Mouse (Mus musculus) hindbrain, embryonic 13.5 days (tissue): ENCODE measurements around the gene Olfr524. TPM values are rescaled to one million over a fixed set of nuclear protein-coding genes. Genes with fewer than 3 reads are reported as not detected.

Source experiments
- polyA plus RNA-seq: library from polyadenylated mRNA; unstranded; fragments of >200 nt; fragmentation: Nextera tagmentation; extraction: Ambion mirVana; gene quantifications from 2 replicates; pipeline ENCODE4 v1.2.1, GENCODE M21; 2015

The Olfr524 gene
- polyA plus RNA-seq, 1 experiment from 2014 or later, result not detected

Other genes with a start within 250 kb of the Olfr524 start
- gene 6430531B16Rik, start 227.2 kb downstream of the Olfr524 start, polyA plus RNA-seq, result 0.91 and 1.2 TPM in 2 replicates
- gene Adam8, start 213.4 kb downstream of the Olfr524 start, polyA plus RNA-seq, result 3.9 and 5.3 TPM in 2 replicates
- 52.5 and 54.2 TPM in 2 replicates for gene Zfp511, start 169.6 kb downstream of the Olfr524 start, polyA plus RNA-seq
- gene Tubgcp2, start 169.3 kb downstream of the Olfr524 start, polyA plus RNA-seq, result 55.8 and 60.9 TPM in 2 replicates
- 16.5 and 28.5 TPM in 2 replicates for gene Msx3, start 156.9 kb downstream of the Olfr524 start, polyA plus RNA-seq
- gene Caly, start 123.4 kb downstream of the Olfr524 start, polyA plus RNA-seq, result 104 and 105 TPM in 2 replicates
- gene Prap1, start 112.6 kb downstream of the Olfr524 start, polyA plus RNA-seq, result not detected in 2 replicates
- 27.9 and 30.4 TPM in 2 replicates for gene Fuom, start 103.5 kb downstream of the Olfr524 start, polyA plus RNA-seq
- gene Paox, start 90.2 kb downstream of the Olfr524 start, polyA plus RNA-seq, result 10.0 and 11.8 TPM in 2 replicates
- gene Echs1, start 89.5 kb downstream of the Olfr524 start, polyA plus RNA-seq, result 123 and 125 TPM in 2 replicates
- 28.3 and 30.6 TPM in 2 replicates for gene Mtg1, start 68.4 kb downstream of the Olfr524 start, polyA plus RNA-seq
- gene Sprn, start 51.1 kb downstream of the Olfr524 start, polyA plus RNA-seq, result 10.8 and 11.0 TPM in 2 replicates
- gene Olfr522, start 41.2 kb downstream of the Olfr524 start, polyA plus RNA-seq, result not detected in 2 replicates
- gene Olfr523, start 32.7 kb downstream of the Olfr524 start, polyA plus RNA-seq, result not detected in 2 replicates
- not detected in 2 replicates for gene Cd163l1, start 12.3 kb upstream of the Olfr524 start, polyA plus RNA-seq
- gene 5830411N06Rik, start 41.3 kb upstream of the Olfr524 start, polyA plus RNA-seq, result not detected in 2 replicates
- not detected in 2 replicates for gene Olfr525, start 114.9 kb upstream of the Olfr524 start, polyA plus RNA-seq
- not detected in 2 replicates for gene Olfr527, start 128.1 kb upstream of the Olfr524 start, polyA plus RNA-seq
- gene Olfr60, start 155.7 kb upstream of the Olfr524 start, polyA plus RNA-seq, result not detected in 2 replicates
- gene Olfr530, start 170.4 kb upstream of the Olfr524 start, polyA plus RNA-seq, result not detected in 2 replicates
- gene Olfr531, start 197.0 kb upstream of the Olfr524 start, polyA plus RNA-seq, result not detected in 2 replicates
- gene Olfr532, start 215.7 kb upstream of the Olfr524 start, polyA plus RNA-seq, result not detected in 2 replicates